Mouse (Mus musculus): Measurements from ENCODE around the gene Slc25a11.

DNA sequence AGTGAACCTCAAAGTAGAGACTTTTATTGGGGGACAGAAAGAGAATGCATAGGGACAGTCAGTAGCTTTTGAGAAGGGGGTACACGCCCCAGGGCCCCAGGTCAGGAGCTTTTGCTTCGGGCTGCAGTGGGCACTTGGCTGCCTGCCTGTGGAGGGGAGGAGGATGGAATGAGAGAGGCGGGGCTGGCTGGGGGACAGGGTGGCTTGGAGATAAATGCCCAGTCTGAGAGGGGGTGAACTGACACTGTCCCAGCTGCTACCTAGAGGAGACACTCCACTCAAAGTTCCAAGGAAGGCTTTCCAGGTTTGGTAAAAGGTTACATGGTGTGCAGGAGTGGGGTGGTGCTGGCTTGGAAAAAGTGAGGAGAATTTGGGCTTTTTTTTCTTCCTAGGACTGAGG lies 9.7 kb upstream of the Slc25a11 start, which contains the start of gene Eno3:
- TF ChIP-seq CTCF (IDR thresholded peaks at IDR 0.05; ENCODE audit: low read depth), result no peak
- no peak for TF ChIP-seq EP300 (IDR thresholded peaks at IDR 0.05; ENCODE audit: low read depth)

All from liver, postnatal 0 days (tissue).